ENCODE assay signal across 1 mouse cellular context in the genomic region with DNA sequence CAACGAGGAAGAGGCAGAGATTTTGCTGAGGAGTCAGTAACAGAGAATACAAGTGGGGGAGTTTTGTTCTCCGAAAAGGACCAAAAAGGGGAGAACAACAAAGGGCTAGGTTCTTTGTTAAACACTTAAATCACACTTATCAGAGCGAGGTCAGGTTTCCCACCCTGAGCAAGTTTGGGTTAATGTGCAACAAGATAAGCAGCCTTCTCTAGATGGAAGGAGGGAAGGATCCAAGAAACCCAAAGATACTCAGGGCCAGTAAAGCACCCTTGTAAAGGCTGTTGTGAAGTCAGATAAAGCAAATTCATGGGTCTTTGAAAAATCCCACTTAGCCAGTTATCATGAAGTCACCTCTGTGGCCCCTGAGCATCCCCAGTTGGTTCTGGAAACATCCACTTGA.
TF ChIP-seq lines count a peak whose summit lies in the region.

No protein-coding gene starts in this region.

TF ChIP-seq in MEL, 35 proteins besides CTCF, POLR2A, EP300 and RAD21 (continued from another document):
- TF ChIP-seq TAL1 (IDR thresholded peaks at IDR 0.05; ENCODE audit: low read length): peak; percentile 26; the same call in 1 of the 2 replicates
